In the genomic region with DNA sequence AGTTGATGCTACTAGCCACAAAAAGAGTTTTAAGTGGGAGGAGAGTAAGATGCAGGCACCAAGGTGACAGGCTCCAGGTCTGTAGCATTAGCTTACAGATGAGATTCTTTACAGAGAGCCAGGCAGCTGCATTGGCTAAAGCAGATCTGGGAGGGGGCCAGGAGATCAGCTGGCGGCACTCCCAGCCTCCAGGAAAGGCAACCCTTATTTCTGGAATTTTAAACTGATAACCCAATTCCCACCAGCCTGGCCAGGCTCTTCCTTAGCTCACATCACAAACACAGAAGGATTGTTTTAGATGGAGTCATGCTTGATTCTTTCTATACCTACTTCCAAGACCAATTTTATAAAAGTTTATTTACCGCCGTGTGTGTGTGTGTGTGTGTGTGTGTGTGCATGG, we compare ENCODE assay signal across 13 mouse cellular contexts. TPM values are rescaled to one million over a fixed set of nuclear protein-coding genes. Genes with fewer than 3 reads are reported as not detected.
A peak's percentile ranks its signal among the peaks of the same experiment; 100 is the strongest.
DNase-seq lines count a peak whose midpoint lies in the region; ATAC-seq and TF ChIP-seq lines count a peak whose summit lies in the region.
"Had no signal": no experiment of that assay in that cellular context is flagged by ENCODE, and none has a peak within 500 bp of the region (broad histone marks: within the 10 kb centered on the region; RNA-seq: fewer than 3 reads in every experiment).

No protein-coding gene starts in this region.

- no peak overlapping the region for H3K4me2 ChIP-seq in intestine, embryonic 16.5 days (ENCODE audit: low read depth, low read length)
- H3K4me2 ChIP-seq in intestine, embryonic 15.5 days (replicated peaks), result no peak overlapping the region
- H3K4me2 ChIP-seq in embryonic facial prominence, embryonic 15.5 days (replicated peaks), result no peak overlapping the region
- peak overlapping the region; percentile 44 for H3K4me2 ChIP-seq in heart, embryonic 14.5 days (ENCODE audit: low read length)
- H3K4me2 ChIP-seq in lung, embryonic 14.5 days, result no peak overlapping the region; the same call in 1 of the 2 replicates
- H3K4me2 ChIP-seq: forebrain, embryonic 13.5 days; midbrain, embryonic 13.5 days had no signal

- no peaks in the 10 kb centered on the region for H3K9me3 ChIP-seq in intestine, embryonic 16.5 days (ENCODE audit: control insufficient read depth, low read length)
- H3K9me3 ChIP-seq in intestine, embryonic 15.5 days, result no peaks in the 10 kb centered on the region
- no peaks in the 10 kb centered on the region for H3K9me3 ChIP-seq in embryonic facial prominence, embryonic 15.5 days (replicated peaks)
- H3K9me3 ChIP-seq in heart, embryonic 14.5 days (ENCODE audit: control insufficient read depth, low read length), result no peaks in the 10 kb centered on the region
- H3K9me3 ChIP-seq in lung, embryonic 14.5 days (ENCODE audit: low read depth, low read length), result no peaks in the 10 kb centered on the region
- H3K9me3 ChIP-seq: forebrain, embryonic 13.5 days; midbrain, embryonic 13.5 days had no signal

- WGBS in intestine, embryonic 16.5 days, result 61% methylated on average over 3 of the region's 3 CpGs
- WGBS in intestine, embryonic 15.5 days, result 59% methylated on average over 3 of the region's 3 CpGs
- WGBS in embryonic facial prominence, embryonic 15.5 days, result 61% methylated on average over 3 of the region's 3 CpGs
- 33% methylated on average over 3 of the region's 3 CpGs for WGBS in heart, embryonic 14.5 days
- 40% methylated on average over 3 of the region's 3 CpGs for WGBS in lung, embryonic 14.5 days

- H3K4me1 ChIP-seq in intestine, embryonic 16.5 days (ENCODE audit: control insufficient read depth, insufficient read depth, low read length), result peaks cover 6% of the 10 kb centered on the region; the same call in 1 of the 2 replicates
- H3K4me1 ChIP-seq in intestine, embryonic 15.5 days (replicated peaks), result no peaks in the 10 kb centered on the region
- no peaks in the 10 kb centered on the region for H3K4me1 ChIP-seq in embryonic facial prominence, embryonic 15.5 days
- H3K4me1 ChIP-seq in heart, embryonic 14.5 days (ENCODE audit: control insufficient read depth in 2 of 2, insufficient read depth in 2 of 2, low read length in 2 of 2), result peaks cover 10 to 29% of the 10 kb centered on the region in 2 experiments
- peaks cover 17% of the 10 kb centered on the region for H3K4me1 ChIP-seq in lung, embryonic 14.5 days (ENCODE audit: insufficient read depth)
- H3K4me1 ChIP-seq: forebrain, embryonic 13.5 days; midbrain, embryonic 13.5 days had no signal

- peak; percentile 56 for DNase-seq in lung, embryonic 14.5 days
- DNase-seq in embryo, embryonic 9.5 days (ENCODE audit: extremely low spot score), result no peak
- DNase-seq in urinary bladder, adult 2 months (ENCODE audit: low spot score), result no peak
- DNase-seq in ovary, postnatal 14 days (ENCODE audit: low spot score), result no peak
- DNase-seq: cerebellum, postnatal 25 days had no signal

- no peak overlapping the region for H3K4me3 ChIP-seq in intestine, embryonic 16.5 days (ENCODE audit: low read length)
- no peak overlapping the region for H3K4me3 ChIP-seq in intestine, embryonic 15.5 days (replicated peaks)
- H3K4me3 ChIP-seq in embryonic facial prominence, embryonic 15.5 days (replicated peaks), result no peak overlapping the region
- no peak overlapping the region for H3K4me3 ChIP-seq in heart, embryonic 14.5 days (ENCODE audit: control insufficient read depth in 1 of 2, insufficient read depth in 1 of 2, low read depth in 1 of 2, low read length in 2 of 2)
- H3K4me3 ChIP-seq in lung, embryonic 14.5 days (ENCODE audit: low read depth, low read length), result no peak overlapping the region
- H3K4me3 ChIP-seq: forebrain, embryonic 13.5 days; midbrain, embryonic 13.5 days had no signal

- no peak overlapping the region for H3K9ac ChIP-seq in intestine, embryonic 16.5 days (ENCODE audit: low read depth, low read length)
- H3K9ac ChIP-seq in intestine, embryonic 15.5 days, result no peak overlapping the region
- no peak overlapping the region for H3K9ac ChIP-seq in embryonic facial prominence, embryonic 15.5 days
- H3K9ac ChIP-seq in heart, embryonic 14.5 days (ENCODE audit: low read length), result no peak overlapping the region
- no peak overlapping the region for H3K9ac ChIP-seq in lung, embryonic 14.5 days
- H3K9ac ChIP-seq: forebrain, embryonic 13.5 days; midbrain, embryonic 13.5 days had no signal

- no peaks in the 10 kb centered on the region for H3K27me3 ChIP-seq in intestine, embryonic 16.5 days (replicated peaks; ENCODE audit: control insufficient read depth, insufficient read depth, low read length)
- H3K27me3 ChIP-seq in intestine, embryonic 15.5 days (replicated peaks), result no peaks in the 10 kb centered on the region
- H3K27me3 ChIP-seq in embryonic facial prominence, embryonic 15.5 days, result no peaks in the 10 kb centered on the region
- H3K27me3 ChIP-seq in heart, embryonic 14.5 days (ENCODE audit: control insufficient read depth, insufficient read depth, low read length), result no peaks in the 10 kb centered on the region
- H3K27me3 ChIP-seq in lung, embryonic 14.5 days (ENCODE audit: insufficient read depth, low read length), result no peaks in the 10 kb centered on the region
- H3K27me3 ChIP-seq: CH12.LX; forebrain, embryonic 13.5 days; midbrain, embryonic 13.5 days had no signal

- H3K36me3 ChIP-seq in intestine, embryonic 16.5 days (ENCODE audit: control insufficient read depth, insufficient read depth, low read length), result no peaks in the 10 kb centered on the region
- H3K36me3 ChIP-seq in intestine, embryonic 15.5 days, result no peaks in the 10 kb centered on the region
- no peaks in the 10 kb centered on the region for H3K36me3 ChIP-seq in embryonic facial prominence, embryonic 15.5 days
- H3K36me3 ChIP-seq in heart, embryonic 14.5 days (ENCODE audit: control insufficient read depth, insufficient read depth, low read length), result no peaks in the 10 kb centered on the region
- no peaks in the 10 kb centered on the region for H3K36me3 ChIP-seq in lung, embryonic 14.5 days (ENCODE audit: insufficient read depth)
- H3K36me3 ChIP-seq: midbrain, embryonic 13.5 days had no signal

- no peak overlapping the region for H3K27ac ChIP-seq in intestine, embryonic 16.5 days (ENCODE audit: low read length)
- no peak overlapping the region for H3K27ac ChIP-seq in intestine, embryonic 15.5 days
- 0 out of 2 replicates have a peak overlapping the region, but pooled peaks have one; percentile 17 for H3K27ac ChIP-seq in embryonic facial prominence, embryonic 15.5 days (replicated peaks)
- H3K27ac ChIP-seq in heart, embryonic 14.5 days (replicated peaks in 1 of 2; ENCODE audit: control insufficient read depth in 1 of 2, insufficient read depth in 1 of 2, low read depth in 2 of 2, low read length in 2 of 2), result peak overlapping the region; percentile 80 to 88
- H3K27ac ChIP-seq in lung, embryonic 14.5 days (ENCODE audit: low read depth), result peak overlapping the region; percentile 3
- H3K27ac ChIP-seq: forebrain, embryonic 13.5 days; midbrain, embryonic 13.5 days had no signal

- no peak for TF ChIP-seq CTCF in lung, embryonic 14.5 days (IDR thresholded peaks at IDR 0.05; ENCODE audit: low read depth)

- ATAC-seq in intestine, embryonic 16.5 days, result 0 out of 2 replicates have a peak, but pooled peaks have one; percentile 11
- no peak for ATAC-seq in intestine, embryonic 15.5 days
- ATAC-seq in embryonic facial prominence, embryonic 15.5 days (ENCODE audit: insufficient number of reproducible peaks, low FRiP score, low TSS enrichment, low read depth), result no peak
- ATAC-seq in heart, embryonic 14.5 days (ENCODE audit: insufficient number of reproducible peaks, insufficient read depth, low FRiP score, low read depth), result peak; percentile 71; the same call in 1 of the 2 replicates
- peak; percentile 35; the same call in 1 of the 2 replicates for ATAC-seq in lung, embryonic 14.5 days (ENCODE audit: insufficient read depth)
- ATAC-seq: activated CD4-positive, CD25-positive, alpha-beta regulatory T cell, adult 4 months; forebrain, embryonic 13.5 days had no signal

RNA-seq across cellular contexts. Expression of gene Tek, which starts 6.7 kb away (rescaled TPM):
- 9.5 and 9.8 TPM in 2 replicates for polyA plus RNA-seq in intestine, embryonic 16.5 days (2015; fragmentation: Nextera tagmentation; extraction: Ambion mirVana)
- polyA plus RNA-seq in intestine, embryonic 15.5 days (2015; fragmentation: Nextera tagmentation; extraction: Ambion mirVana), result 10.7 and 11.5 TPM in 2 replicates
- polyA plus RNA-seq in embryonic facial prominence, embryonic 15.5 days (2015; fragmentation: Nextera tagmentation; extraction: Ambion mirVana), result 13.1 and 14.8 TPM in 2 replicates
- 56.8 and 57.7 TPM in 2 replicates for polyA plus RNA-seq in heart, embryonic 14.5 days (2014; fragmentation: Nextera tagmentation; extraction: Ambion mirVana)
- 40.5 and 42.4 TPM in 2 replicates for polyA plus RNA-seq in lung, embryonic 14.5 days (2014; fragmentation: Nextera tagmentation; extraction: Ambion mirVana)
- 10.2 and 13.6 TPM in 2 replicates for polyA plus RNA-seq in urinary bladder, adult 2 months (2012; rRNA removed)
- polyA plus RNA-seq: activated CD4-positive, CD25-positive, alpha-beta regulatory T cell, adult 4 months had no signal

Comparison
In these comparisons a context has a peak if more than half of its experiments do, and no peak if none do; other contexts are left out.
1. ATAC-seq: peak in intestine, embryonic 16.5 days (single experiment), heart, embryonic 14.5 days (single experiment) and lung, embryonic 14.5 days (single experiment); none in intestine, embryonic 15.5 days (single experiment) and embryonic facial prominence, embryonic 15.5 days (single experiment).
2. H3K27ac ChIP-seq: peak in embryonic facial prominence, embryonic 15.5 days (single experiment), heart, embryonic 14.5 days (2 of 2) and lung, embryonic 14.5 days (single experiment); none in intestine, embryonic 16.5 days (single experiment) and intestine, embryonic 15.5 days (single experiment).